Mouse (Mus musculus): ENCODE results near the gene Gm7534.

Gm7534 gene

DNA sequence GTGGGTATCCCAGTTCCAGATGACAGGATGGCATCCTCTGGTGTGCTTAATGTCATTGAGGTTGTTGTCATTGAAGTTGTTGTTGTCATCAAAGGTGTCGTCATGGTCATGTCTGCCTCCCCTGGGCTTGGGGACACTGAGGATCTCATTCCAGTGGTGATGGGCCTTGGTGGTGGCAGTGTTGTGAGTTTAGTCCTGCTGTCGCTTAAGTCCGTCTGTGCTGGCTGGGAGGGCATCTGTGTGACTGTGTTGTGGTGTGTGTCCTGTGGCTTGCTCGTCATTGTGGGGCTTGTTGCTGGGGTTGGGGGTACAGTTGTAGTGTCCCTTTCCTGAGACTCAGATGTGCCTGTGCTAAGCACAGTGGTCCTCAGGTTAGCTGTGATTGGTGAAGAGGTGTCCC is at the start of gene Gm7534:
TSS of gene Gm7534 (minus strand) at position 101 of the 400 bp plus-strand sequence.
- DNase-seq (ENCODE audit: extremely low read depth, low read depth, low spot score), result no peak

DNA sequence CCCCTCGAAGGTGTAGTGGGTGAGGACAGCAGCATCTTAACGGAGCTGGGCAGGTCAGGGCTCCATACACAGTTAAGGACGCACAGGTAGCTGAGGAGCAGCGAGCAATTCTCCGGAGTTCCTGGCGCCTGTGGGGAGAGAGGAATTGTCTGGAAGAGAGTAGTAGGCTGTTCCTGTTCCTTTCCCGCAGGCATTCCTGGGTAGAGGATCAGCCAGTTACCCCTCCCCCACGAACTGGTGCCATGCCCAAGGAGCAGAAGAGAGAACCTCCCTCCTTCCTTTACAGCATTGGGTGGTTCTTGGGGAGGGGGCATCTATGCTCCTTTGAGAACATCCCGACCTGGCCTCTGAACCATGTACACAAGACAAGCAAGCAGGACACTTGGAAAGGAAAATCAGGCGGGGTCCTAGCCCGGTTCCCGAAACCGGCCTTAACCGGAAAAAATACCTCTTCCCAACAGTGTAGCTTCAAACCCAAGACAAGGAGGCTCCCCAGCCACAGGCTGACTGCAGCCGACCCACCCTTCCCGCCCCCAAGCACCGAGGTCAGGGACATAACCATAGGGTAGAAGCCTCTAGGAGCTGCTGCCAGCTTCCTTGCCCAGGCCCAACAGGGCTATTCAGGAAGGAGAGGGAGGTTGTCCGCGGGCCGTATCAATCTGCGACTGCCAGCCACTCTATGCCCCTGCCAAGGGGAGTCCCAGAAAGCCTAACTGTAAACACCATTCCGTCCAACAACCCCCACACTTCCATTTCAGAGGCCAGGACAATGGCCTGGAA is 49.5 kb upstream of the Gm7534 start:
- DNase-seq (ENCODE audit: extremely low read depth, low read depth, low spot score), result no peak

DNA sequence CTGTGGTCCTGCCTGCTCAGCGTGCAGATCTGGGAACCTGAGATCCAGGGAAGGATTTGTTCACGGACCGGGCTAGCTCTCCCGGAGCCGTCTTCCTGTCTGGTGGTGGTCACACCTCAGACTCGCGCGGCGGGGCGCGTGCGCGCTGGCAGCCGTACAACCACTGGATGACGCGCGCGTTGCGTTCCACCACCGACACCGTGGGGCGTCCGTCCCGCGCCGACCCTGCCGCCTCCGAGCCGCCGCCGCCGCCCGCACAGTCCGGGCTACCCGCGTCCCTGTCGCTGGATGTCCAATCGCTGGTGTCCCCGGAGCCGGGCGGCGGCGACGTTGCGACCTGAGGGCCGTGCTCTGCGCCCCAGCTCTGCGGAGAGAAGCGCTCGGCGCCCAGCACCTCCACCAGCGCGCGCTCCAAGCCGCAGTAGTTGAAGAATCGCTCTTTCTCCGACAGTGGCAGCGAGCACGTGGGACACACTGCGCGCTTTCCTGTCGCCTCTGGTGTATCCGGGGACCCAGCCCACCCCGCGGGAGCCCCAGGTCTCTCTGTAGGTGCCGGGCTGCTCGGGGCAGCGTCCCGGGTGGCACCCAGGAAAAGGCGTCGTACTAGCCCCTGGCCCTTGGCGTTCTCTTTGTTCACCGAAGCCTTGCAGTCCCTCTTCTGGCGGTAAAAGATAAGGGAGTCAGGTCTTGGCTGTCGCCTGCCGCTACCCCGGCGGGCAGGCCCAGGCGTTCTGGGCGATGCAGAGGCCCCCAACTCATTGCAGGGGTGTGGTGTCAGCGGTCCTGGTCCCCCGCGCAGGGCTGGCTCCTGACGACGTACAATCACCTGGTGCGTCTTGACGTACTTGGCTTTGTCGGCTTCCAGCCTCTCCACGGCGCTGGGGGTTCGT is 48.7 kb upstream of the Gm7534 start:
- DNase-seq (ENCODE audit: extremely low read depth, low read depth, low spot score), result no peak

DNA sequence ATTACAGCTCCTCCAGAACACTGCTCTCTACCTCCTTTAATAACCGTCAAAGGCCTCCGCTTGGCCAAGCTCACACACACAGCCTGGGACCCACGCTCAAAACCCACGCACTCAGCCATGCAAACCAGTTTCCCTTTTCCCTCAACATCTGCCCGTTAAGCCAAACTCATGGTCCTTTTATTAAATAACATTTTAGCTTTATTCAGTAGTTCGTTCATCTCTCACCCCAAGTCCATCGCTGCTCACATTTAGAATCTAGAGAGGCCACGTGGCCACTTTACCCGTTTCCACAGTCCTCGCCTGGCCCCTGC is 48.1 kb upstream of the Gm7534 start:
- DNase-seq (ENCODE audit: extremely low read depth, low read depth, low spot score), result no peak

DNA sequence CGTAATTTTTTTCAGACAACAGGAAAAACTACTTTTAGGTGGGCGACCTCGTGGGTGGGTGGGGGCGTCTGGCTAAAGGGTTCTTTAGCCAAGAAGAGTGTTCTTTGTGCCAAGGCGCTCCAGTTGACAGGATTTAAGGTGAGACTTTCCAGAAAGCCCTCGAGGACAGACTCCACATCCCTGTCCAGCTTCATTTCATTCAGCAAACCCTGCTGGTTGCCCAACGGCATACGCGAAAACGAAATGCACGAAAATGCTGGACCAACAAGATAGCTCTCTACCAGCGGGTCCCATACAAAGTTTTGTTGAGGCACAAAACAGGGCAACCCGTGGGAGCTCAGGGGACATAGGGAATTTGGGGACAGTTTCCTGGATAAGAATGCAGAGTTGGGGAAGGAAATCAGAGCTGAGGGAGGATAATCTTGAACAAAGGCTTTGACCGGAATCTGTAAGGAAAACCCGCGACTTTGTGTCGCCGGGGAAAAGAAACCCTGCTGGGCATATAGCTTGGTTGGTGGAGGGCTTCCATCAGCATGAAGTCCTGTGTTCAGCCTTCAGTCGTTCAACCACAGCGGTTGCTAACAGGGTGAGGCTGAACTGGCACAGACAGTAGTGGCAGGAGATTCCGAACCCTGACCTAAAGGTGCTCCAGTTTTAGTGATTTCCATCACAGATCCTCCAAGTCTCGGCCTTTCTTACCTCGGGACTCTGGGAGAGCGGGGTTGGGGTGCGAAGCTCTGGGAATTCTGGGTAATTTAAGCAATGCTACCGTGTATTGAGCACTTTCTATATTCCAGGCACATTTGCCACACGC is 47.5 kb upstream of the Gm7534 start:
- no peak for DNase-seq (ENCODE audit: extremely low read depth, low read depth, low spot score)

DNA sequence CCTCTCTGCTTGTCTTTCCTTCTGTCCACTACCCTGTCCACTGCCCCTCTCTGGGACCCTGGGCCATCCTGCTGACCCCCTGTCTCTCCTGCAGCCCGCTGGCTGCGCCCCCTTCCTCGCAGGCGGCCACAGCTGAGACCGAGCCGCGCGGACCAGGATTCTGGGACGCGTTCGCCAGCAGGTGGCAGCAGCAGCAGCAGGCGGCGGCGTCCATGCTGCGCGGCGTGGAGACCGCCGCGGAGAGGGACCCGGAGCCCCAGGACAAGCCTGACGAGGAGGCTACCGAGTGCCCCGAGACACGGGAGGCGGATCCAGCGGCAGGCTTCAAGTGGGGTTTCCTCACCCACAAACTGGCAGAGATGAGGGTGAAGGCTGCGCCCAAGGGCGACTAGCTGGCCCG is 46.8 kb upstream of the Gm7534 start:
- no peak for DNase-seq (ENCODE audit: extremely low read depth, low read depth, low spot score)

DNA sequence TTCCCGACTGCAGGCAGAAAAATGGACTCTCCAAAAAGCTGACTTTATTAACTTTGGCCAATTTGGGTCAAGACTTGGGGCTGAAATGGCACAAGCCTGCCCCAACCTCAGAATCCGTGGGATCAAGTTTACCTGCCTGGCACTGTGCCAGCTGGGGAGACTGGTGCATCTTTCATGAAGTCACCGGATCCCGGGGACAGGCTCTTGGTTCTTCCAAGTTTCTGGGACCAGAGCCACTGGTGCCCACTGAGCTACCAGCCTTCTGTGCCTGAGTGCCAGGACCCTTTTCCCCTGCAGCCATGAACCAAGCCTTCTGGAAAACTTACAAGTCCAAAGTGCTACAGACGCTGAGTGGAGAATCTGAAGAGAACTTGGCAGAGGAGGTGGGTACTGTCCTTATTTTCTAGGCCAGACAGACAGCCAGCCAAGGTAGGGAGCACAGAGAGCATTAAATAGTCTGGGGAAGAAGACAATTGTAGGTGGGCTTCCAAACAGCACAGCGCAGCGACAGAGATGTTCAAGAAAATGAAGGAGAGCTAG is 44.0 kb upstream of the Gm7534 start, which contains the start of gene Gm30191:
TSS of gene Gm30191 (plus strand) at position 217 of the 540 bp plus-strand sequence.
- no peak for DNase-seq (ENCODE audit: extremely low read depth, low read depth, low spot score)

DNA sequence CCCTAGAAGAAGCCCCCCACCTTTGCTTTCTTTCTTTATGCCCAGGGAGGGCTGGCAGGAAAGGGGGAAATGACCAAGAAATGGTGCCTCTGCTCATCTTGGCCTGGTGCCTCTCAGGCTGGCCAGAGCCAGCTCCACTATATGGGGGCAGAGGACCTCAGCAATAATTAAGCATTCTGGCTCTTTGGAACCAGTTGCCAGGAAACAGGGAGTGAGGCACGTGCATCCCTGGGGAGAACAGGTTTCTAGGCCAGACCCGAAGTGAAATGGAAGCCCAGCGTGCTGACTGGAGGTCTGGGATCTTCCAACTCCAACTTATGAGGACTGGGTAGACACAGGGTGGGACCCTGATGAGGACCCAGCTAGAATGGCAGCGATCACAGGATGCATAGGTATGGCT is 43.5 kb upstream of the Gm7534 start:
- no peak for DNase-seq (ENCODE audit: extremely low read depth, low read depth, low spot score)

DNA sequence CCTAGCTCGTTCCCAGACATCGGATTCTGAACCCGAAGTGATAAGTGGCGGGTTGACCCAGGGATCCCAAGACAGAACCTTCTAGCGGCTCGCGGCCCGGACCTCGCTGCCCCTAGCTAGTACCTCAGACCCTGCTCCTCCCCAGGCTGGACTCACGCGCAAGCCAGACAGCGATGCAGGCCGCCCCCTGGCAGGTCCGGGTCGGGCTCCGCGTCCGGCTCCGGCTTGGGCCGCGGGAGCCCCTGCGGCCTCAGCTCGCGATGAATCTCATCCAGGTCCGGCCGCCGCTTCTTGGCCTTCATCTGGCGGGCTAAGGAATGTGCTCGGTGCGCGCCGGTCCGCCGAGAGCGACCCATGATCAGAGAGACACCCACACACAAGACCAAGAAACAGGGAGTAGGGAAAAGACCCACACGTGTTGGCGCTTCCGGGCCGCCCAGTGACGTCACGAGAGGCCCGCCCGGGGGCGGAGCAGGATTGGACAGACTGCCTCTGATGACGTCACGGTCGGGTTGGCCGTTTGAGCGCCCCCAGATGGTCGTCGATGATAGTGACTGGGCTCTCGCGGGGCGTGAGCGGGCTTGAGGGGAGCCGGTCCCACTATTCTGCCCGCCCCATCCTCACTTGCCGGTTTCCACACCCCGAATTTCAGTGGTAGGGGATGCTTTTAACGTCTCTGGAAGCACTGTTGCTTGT is 42.5 kb upstream of the Gm7534 start, which contains the start of gene Zfp593:
TSS of gene Zfp593 (minus strand) at position 445 of the 696 bp plus-strand sequence.
- DNase-seq (ENCODE audit: extremely low read depth, low read depth, low spot score), result peak; percentile 25

DNA sequence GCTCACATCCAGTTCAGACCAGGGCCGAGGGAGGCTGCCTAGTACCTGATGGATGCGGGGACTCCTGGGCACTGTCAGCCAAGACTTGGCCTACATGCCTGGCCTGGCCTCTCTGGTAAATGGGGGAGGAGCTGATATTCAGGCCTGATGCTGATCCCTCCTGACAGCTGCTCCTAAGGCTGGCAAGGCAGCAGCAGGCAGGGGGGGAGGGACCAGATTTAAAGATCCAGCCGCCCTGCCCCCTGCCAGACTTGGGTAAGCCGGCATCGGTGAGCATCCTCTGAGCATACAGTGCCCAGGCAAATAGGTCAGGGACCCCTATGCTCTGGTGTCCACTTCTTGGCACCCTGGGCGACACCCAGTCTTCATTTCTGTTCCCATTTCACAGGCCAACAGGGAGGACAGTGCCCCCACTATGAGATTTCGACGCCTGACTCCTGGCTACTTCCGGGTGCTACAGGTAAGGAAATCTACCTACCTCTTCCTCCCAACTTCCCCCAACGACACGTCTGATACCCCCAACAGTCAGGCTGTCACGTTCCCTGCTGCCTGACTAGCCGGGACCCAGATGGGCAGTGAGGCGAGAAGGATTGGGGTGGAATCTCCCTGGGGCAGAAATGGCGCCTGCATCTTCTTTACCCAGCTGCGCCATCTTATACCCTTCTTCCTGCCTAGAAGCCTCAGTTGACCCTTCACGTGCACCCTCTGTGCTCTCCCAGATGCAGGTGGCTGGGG is 40.9 kb upstream of the Gm7534 start, which contains the start of gene E130218I03Rik:
TSS of gene E130218I03Rik (plus strand) at position 147 of the 735 bp plus-strand sequence.
- no peak for DNase-seq (ENCODE audit: extremely low read depth, low read depth, low spot score)

DNA sequence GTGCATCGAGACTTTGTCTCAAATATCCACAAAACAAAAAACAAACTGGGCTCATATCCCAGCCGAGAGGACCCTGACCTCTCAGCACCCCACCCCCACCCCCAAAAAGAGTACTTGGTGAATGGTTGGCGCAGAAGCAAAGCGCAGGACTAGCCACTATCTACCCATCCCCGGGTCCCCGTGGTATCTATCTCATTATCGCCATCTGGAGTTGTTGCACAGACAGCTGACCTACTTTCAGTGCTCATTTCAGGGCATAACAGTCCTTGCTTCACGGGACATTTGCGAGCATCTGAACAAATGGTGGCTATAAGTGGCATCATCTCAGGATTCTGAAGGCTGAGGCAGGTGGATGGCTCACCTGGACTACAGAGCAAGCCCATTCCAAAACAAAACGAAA is 35.9 kb upstream of the Gm7534 start:
- DNase-seq (ENCODE audit: extremely low read depth, low read depth, low spot score), result no peak

DNA sequence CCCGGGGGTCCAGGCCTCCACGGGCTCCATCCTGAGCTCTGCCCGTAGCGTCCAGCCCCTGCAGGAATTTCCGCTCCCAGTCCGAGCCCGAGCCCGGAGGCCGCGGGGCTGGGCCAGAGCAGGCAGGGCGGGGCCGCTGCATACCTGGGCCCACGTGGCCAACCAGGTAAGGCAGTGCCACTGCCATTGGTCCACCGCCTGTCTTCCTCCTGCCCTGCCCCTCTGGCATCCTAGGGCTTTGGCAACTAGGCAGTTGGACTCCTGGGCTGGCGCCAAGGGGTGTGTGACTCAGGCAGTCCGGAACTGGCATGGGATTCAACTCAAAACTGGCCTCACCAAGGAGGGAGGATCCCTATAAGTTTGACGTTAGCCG is 35.5 kb upstream of the Gm7534 start, which contains the start of gene Cnksr1:
TSS of gene Cnksr1 (minus strand) at position 121 of the 373 bp plus-strand sequence.
- DNase-seq (ENCODE audit: extremely low read depth, low read depth, low spot score), result peak; percentile 68

DNA sequence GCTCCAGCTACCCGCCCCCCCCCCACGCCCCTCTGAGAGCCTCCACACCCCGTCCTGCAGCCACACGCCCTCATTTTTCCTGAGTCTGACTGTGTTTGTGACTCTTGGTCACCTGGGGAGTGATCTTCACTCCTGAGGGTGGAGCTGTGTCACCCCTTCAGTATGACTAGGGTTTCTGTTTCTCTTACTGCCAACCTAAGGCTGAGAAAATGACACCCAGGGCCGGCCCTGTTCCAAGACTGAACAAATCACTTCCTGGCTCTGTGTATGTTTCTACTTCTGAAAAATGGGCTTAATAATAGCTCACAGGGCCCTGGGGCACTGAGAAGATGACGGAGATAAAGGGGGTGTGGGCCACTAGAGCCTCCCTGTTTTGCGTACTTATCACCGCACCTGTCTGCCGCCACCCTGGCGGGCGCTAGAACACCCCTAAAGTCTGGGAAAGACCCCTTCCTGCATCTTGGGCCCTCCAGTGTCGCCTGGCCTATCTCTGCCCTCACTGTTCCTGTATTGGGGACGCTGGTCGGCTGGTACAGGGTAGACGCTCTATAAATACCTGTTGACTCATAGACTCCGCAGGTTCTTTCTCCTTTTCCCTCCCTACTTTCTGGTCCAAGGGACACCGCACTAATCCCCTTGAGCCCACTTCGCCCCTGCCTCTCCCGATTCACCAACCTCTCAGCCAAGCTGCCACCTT is 34.9 kb upstream of the Gm7534 start:
- DNase-seq (ENCODE audit: extremely low read depth, low read depth, low spot score), result no peak

DNA sequence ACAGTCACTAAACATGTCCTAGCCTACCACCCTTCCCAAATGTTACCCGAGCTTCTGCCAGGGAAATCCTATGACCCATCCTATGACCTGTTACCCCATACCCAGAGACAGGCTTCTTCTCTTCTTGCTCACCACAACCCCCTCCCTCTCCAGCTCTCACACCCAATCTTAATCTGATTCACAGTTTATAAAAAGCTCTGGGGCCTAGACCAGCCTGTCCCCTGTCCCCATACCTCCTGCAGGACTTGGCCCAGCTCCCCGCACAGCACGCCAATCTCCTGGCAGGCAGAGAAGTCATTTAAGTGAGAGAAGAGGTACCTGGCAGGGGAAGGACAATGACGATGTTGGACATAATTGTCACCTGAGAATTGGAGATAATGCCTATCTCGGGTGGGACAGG is 32.1 kb upstream of the Gm7534 start:
- no peak for DNase-seq (ENCODE audit: extremely low read depth, low read depth, low spot score)

DNA sequence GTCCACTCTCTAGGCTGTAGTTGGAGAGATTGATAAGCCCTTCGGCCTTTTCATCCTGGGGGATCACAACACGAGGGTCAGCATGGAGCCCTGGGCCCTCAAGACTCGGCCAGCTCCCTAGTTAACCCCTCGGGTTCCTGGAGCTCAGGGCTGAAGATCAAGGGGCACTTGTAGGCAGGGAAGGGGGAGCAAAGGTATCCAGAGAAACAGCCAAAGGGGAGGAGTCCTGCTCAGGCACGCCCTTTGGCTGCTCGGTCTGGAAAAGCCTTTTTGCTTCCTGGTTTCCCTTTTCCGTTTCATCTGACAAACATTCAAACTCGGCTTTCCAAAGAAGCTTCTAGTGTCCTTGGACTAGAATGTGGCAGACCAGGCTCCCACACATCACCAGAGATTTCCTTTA is 27.6 kb upstream of the Gm7534 start:
- DNase-seq (ENCODE audit: extremely low read depth, low read depth, low spot score), result no peak

DNA sequence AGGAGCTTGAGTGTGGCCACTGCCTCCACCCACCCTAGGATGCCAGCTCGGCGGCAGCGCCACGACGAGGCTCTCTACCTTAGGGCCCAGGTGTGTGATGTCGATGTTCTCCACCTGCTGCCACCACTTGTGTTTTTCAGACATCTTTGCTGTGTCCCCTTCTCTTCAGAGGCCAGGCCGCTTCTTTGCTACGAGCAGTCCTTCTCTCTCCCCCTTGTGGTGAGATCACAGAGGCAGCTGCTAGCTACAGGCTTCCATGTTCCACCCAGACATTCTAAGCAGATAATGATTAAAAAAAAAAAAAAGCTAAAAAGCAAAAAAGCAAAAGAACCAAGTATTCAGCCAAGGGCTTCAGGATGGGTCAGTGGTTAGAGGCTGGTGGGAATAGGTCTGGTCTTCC is 24.4 kb upstream of the Gm7534 start, which contains the start of gene Catsper4:
TSS of gene Catsper4 (minus strand) at position 190 of the 400 bp plus-strand sequence.
- DNase-seq (ENCODE audit: extremely low read depth, low read depth, low spot score), result no peak

DNA sequence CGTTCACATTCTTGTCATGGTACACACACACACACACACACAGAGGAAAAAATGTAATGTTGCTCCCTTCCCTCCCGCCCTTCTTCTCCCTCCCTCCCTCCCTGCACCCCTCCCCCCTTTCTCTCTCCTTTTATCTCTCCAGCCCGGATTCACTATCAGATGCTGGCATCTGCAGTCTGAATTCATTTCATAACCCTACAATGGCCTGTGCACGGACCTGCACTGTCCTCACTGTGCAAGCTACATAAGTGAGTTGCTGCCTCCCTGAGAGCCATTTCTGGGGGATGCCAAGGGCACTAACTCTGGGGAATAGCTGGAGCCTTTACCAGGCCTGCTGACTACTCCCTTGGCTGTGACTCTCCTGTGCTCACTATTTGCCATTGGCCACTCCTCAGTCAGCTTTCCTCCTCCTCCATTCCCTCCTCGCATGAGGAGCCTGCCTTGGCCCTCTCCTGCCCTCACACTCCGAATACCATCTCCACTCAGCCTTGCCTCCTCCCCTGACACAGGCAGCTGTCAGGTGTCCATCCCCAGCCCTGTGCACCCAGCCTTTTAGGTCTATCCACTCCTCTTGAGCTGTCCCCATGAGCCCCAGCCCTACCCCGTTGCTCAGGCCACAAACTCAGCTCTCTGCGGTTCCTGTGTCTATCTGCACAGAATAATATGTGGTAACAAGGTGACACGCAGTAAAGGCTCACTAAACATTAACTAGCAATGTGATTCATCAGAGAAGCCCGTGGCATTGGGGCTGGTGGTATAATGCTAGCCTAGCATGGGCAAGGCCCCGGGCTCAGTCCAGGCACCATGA is 20.2 kb upstream of the Gm7534 start:
- DNase-seq (ENCODE audit: extremely low read depth, low read depth, low spot score), result no peak

DNA sequence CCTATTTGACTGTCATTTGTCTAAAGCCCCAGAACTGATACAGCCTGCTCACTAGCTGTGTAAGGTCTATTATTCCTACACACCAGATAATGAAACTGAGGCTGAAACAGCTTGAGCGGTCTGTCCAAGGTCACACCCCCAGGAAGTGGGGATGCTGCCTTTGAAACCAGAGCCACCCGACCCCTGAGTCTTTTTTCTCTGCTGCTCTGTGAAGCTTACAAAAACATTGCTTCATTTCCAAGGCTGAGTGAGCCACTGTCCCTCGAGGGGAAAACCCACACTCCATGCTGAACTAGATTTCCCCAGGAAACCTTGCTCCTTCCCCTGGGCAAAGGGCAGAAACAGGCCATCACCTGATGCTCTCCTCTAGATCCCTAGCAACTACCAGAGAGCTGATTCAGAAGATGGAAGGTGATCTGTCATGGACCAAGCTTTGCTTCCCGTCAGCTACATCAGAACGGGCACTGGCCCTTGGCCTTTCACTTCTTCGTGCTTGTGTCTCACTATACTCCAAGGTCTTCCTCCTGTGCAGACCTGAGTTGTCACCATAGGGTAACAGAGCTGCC is 3.8 kb upstream of the Gm7534 start:
- no peak for DNase-seq (ENCODE audit: extremely low read depth, low read depth, low spot score)

All from fat pad, adult 2 months (tissue).